Mouse (Mus musculus): Measurements from ENCODE around the gene Sprr1a. TPM values are rescaled to one million over a fixed set of nuclear protein-coding genes. Genes with fewer than 3 reads are reported as not detected.
"Not testable (repeated sequence)": the region's sequence is repeated elsewhere in the genome, so short reads cannot be mapped to it uniquely, and the experiment has no call there.

Gene Sprr1a
- polyA plus RNA-seq, 1 experiment = 23.8 TPM

DNA sequence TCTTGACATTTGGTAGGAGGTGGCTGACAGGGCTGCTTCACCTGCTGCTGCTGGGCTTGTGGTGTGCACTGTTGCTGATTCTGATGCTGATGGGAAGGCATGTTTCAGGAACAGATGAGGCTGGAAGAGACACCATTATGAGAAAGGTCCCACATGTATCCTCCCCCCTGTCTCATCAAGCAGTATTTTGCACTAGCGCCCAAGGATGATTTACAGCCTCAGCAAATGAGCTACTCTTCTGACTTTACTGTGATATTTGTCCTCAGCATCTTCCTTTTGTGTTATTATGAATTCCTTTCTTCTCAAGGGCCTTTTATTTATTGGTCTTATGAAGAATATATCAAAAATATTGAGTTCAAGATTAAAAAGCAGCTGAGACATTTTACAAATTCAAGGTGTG, 14.7 kb upstream of the Sprr1a start, which contains the start of gene Sprr4:
Gene Sprr4, minus strand, starts transcription at position 101 of the 400 bp plus-strand sequence.
- no peaks in the 10 kb centered on the region for H3K79me2 ChIP-seq (ENCODE audit: control insufficient read depth, insufficient read depth)
- H3K27me3 ChIP-seq (ENCODE audit: control insufficient read depth, insufficient read depth, insufficient read length) = no peaks in the 10 kb centered on the region
- H3ac ChIP-seq (ENCODE audit: control insufficient read depth, insufficient read length, low read depth) = no peak within 1 kb of the TSS
- H3K79me3 ChIP-seq (ENCODE audit: low read depth) = no peaks in the 10 kb centered on the region
- H3K4me3 ChIP-seq (ENCODE audit: insufficient read depth, poor library complexity, severe bottlenecking) = no peak within 1 kb of the TSS
- H3K36me3 ChIP-seq (ENCODE audit: control insufficient read depth, insufficient read depth) = no peaks in the 10 kb centered on the region
- TF ChIP-seq MYOD1 (IDR thresholded peaks at IDR 0.05; ENCODE audit: control insufficient read depth, insufficient read length, low read depth) (no peak), MAX (IDR thresholded peaks at IDR 0.05) (no peak), CTCF (IDR thresholded peaks at IDR 0.05; ENCODE audit: control insufficient read depth, insufficient read depth, insufficient read length) (no peak), MYOG (IDR thresholded peaks at IDR 0.05; ENCODE audit: control insufficient read depth, extremely low read depth, insufficient read length) (no peak), CEBPB (IDR thresholded peaks at IDR 0.05; ENCODE audit: low read depth) (no peak), FOSL1 (IDR thresholded peaks at IDR 0.05; ENCODE audit: insufficient read depth, low read length, poor library complexity, severe bottlenecking) (no peak), USF1 (IDR thresholded peaks at IDR 0.05; ENCODE audit: low read depth) (no peak)

- not testable (repeated sequence) for H3K36me3 ChIP-seq (ENCODE audit: control insufficient read depth, insufficient read depth); H3ac ChIP-seq (ENCODE audit: control insufficient read depth, insufficient read length, low read depth); H3K4me3 ChIP-seq (ENCODE audit: insufficient read depth, poor library complexity, severe bottlenecking); H3K79me3 ChIP-seq (ENCODE audit: low read depth); H3K79me2 ChIP-seq (ENCODE audit: control insufficient read depth, insufficient read depth); H3K27me3 ChIP-seq (ENCODE audit: control insufficient read depth, insufficient read depth, insufficient read length)
Measured at GRCm38 (mm10) chr3:92490262-92490661, 4.6 kb upstream of the Sprr1a start.

DNA sequence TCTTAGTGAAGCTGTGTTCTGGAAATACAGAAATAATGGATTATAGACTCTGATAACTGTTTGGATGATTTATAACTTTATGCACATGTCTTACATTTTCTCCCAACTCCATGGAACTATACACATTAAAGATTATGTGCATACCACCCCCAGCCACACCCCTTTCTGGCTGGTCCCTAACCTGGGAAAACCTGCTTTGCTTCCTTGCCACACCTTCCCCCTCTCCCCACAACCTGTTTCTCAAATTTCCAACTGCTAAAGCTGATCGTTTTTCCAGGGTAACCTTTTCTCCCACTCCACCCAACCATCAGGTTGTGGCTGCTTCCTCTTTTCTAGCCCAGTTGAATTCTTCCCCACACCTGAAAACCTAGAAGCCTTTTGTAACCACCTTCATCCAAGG, 612 bp upstream of the Sprr1a start:
- Histone ChIP-seq H3K79me2 (ENCODE audit: control insufficient read depth, insufficient read depth) (no peaks in the 10 kb centered on the region), H3K27me3 (ENCODE audit: control insufficient read depth, insufficient read depth, insufficient read length) (no peaks in the 10 kb centered on the region), H3K4me3 (ENCODE audit: insufficient read depth, poor library complexity, severe bottlenecking) (no peak overlapping the region), H3ac (ENCODE audit: control insufficient read depth, insufficient read length, low read depth) (no peak overlapping the region), H3K36me3 (ENCODE audit: control insufficient read depth, insufficient read depth) (no peaks in the 10 kb centered on the region), H3K79me3 (ENCODE audit: low read depth) (no peaks in the 10 kb centered on the region)
- TF ChIP-seq MYOG (IDR thresholded peaks at IDR 0.05; ENCODE audit: control insufficient read depth, extremely low read depth, insufficient read length) = no peak
- TF ChIP-seq MAX (IDR thresholded peaks at IDR 0.05) = no peak
- TF ChIP-seq MYOD1 (IDR thresholded peaks at IDR 0.05; ENCODE audit: control insufficient read depth, insufficient read length, low read depth) = no peak
- TF ChIP-seq CTCF (IDR thresholded peaks at IDR 0.05; ENCODE audit: control insufficient read depth, insufficient read depth, insufficient read length) = no peak
- TF ChIP-seq CEBPB (IDR thresholded peaks at IDR 0.05; ENCODE audit: low read depth) = no peak
- no peak for TF ChIP-seq FOSL1 (IDR thresholded peaks at IDR 0.05; ENCODE audit: insufficient read depth, low read length, poor library complexity, severe bottlenecking)

DNA sequence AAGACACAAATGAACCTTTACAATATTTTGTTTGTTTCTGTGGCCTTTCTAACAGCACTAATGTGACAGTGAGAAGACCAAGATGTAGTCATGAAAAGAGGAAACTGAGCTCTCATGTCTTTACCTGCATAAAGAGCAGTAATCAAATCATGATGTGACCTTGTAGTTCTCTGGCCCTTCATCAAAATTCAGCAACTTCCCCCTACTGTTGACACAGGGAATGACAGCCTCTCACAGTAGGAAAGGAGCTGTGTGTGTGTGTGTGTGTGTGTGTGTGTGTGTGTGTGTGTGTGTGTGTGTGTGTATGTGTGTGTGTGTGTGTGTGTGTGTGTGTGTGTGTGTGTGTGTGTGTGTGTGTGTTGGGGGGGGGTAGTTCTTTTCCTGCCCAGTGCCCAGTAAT, 4.4 kb downstream of the Sprr1a start:
- not testable (repeated sequence) for H3K79me3 ChIP-seq (ENCODE audit: low read depth); H3K27me3 ChIP-seq (ENCODE audit: control insufficient read depth, insufficient read depth, insufficient read length); H3K4me3 ChIP-seq (ENCODE audit: insufficient read depth, poor library complexity, severe bottlenecking); H3K79me2 ChIP-seq (ENCODE audit: control insufficient read depth, insufficient read depth); H3K36me3 ChIP-seq (ENCODE audit: control insufficient read depth, insufficient read depth); H3ac ChIP-seq (ENCODE audit: control insufficient read depth, insufficient read length, low read depth)

DNA sequence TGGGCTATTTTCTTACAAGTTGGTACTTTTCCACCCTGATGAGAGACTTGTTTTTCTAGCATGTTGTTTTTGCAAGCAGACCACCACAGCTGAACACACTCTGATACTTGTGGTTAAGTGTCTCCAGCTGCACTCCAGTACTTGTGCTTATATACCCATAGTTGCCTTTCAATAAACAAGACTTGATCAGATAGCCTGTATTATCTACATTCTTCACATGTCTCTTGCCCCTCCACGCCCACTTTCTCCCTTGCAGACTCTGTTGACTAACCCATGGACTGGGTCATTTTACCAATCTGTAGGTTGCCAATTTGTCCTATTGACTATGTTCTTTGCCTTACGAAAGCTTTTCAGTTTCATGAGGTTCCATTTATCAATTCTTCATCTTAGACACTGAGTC, 15.6 kb downstream of the Sprr1a start:
- Histone ChIP-seq H3K79me2 (ENCODE audit: control insufficient read depth, insufficient read depth) (no peaks in the 10 kb centered on the region), H3K36me3 (ENCODE audit: control insufficient read depth, insufficient read depth) (no peaks in the 10 kb centered on the region), H3ac (ENCODE audit: control insufficient read depth, insufficient read length, low read depth) (no peak overlapping the region), H3K4me3 (ENCODE audit: insufficient read depth, poor library complexity, severe bottlenecking) (no peak overlapping the region), H3K27me3 (ENCODE audit: control insufficient read depth, insufficient read depth, insufficient read length) (no peaks in the 10 kb centered on the region), H3K79me3 (ENCODE audit: low read depth) (no peaks in the 10 kb centered on the region)
- no peak for TF ChIP-seq MAX (IDR thresholded peaks at IDR 0.05)
- TF ChIP-seq MYOD1 (IDR thresholded peaks at IDR 0.05; ENCODE audit: control insufficient read depth, insufficient read length, low read depth) = peak; percentile 38
- no peak for TF ChIP-seq CTCF (IDR thresholded peaks at IDR 0.05; ENCODE audit: control insufficient read depth, insufficient read depth, insufficient read length)

DNA sequence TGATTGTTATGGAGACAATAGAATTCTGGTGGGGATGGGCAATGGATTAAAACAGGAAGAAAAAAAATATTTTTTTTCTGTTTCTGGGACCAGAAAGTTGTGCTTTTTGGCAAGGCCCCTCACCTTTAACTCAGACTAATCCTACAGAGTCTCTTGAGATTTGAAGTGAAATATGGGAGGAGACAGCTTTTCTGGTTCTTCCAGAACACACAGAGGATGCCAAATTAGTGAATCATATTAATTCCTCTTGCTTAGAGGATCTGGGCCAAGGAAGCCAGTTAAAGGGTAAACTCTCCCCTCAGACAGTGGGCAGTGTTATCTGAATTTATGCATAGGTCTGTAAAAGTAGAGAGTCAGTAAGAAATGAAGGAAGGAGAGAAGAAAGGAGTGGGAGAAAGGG, 18.3 kb downstream of the Sprr1a start:
- Histone ChIP-seq H3K27me3 (ENCODE audit: control insufficient read depth, insufficient read depth, insufficient read length) (no peaks in the 10 kb centered on the region), H3K79me3 (ENCODE audit: low read depth) (no peaks in the 10 kb centered on the region), H3K36me3 (ENCODE audit: control insufficient read depth, insufficient read depth) (no peaks in the 10 kb centered on the region), H3ac (ENCODE audit: control insufficient read depth, insufficient read length, low read depth) (no peak overlapping the region), H3K79me2 (ENCODE audit: control insufficient read depth, insufficient read depth) (no peaks in the 10 kb centered on the region), H3K4me3 (ENCODE audit: insufficient read depth, poor library complexity, severe bottlenecking) (no peak overlapping the region)
- TF ChIP-seq MYOD1 (IDR thresholded peaks at IDR 0.05; ENCODE audit: control insufficient read depth, insufficient read length, low read depth) = no peak
- no peak for TF ChIP-seq MYOG (IDR thresholded peaks at IDR 0.05; ENCODE audit: control insufficient read depth, extremely low read depth, insufficient read length)
- no peak for TF ChIP-seq FOSL1 (IDR thresholded peaks at IDR 0.05; ENCODE audit: insufficient read depth, low read length, poor library complexity, severe bottlenecking)
- no peak for TF ChIP-seq CEBPB (IDR thresholded peaks at IDR 0.05; ENCODE audit: low read depth)
- no peak for TF ChIP-seq CTCF (IDR thresholded peaks at IDR 0.05; ENCODE audit: control insufficient read depth, insufficient read depth, insufficient read length)
- TF ChIP-seq MAX (IDR thresholded peaks at IDR 0.05) = no peak
- TF ChIP-seq USF1 (IDR thresholded peaks at IDR 0.05; ENCODE audit: low read depth) = no peak

DNA sequence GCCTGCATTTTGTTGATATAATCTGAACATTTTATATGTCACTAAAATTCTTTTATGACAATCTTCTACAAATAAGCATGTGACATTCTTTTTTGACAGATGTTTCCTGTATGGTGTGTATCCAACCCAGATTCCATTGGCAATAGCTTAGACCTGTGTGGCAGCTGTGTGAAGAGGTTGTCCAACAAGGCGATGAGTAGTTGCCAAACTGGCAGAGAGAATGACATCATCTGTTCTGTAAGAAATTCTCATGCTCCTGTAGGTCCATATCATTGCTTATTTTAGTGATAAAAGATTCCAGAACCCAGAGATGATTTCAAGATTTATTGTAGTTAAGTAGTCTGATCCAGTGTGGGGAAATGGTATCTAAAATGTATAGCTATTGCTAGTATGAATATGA, 19.1 kb downstream of the Sprr1a start:
- Histone ChIP-seq H3K79me3 (ENCODE audit: low read depth) (no peaks in the 10 kb centered on the region), H3K79me2 (ENCODE audit: control insufficient read depth, insufficient read depth) (no peaks in the 10 kb centered on the region), H3K36me3 (ENCODE audit: control insufficient read depth, insufficient read depth) (no peaks in the 10 kb centered on the region), H3K4me3 (ENCODE audit: insufficient read depth, poor library complexity, severe bottlenecking) (no peak overlapping the region), H3ac (ENCODE audit: control insufficient read depth, insufficient read length, low read depth) (no peak overlapping the region), H3K27me3 (ENCODE audit: control insufficient read depth, insufficient read depth, insufficient read length) (no peaks in the 10 kb centered on the region)
- TF ChIP-seq MYOG (IDR thresholded peaks at IDR 0.05; ENCODE audit: control insufficient read depth, extremely low read depth, insufficient read length) = no peak
- peak; percentile 49 for TF ChIP-seq MYOD1 (IDR thresholded peaks at IDR 0.05; ENCODE audit: control insufficient read depth, insufficient read length, low read depth)
- TF ChIP-seq CEBPB (IDR thresholded peaks at IDR 0.05; ENCODE audit: low read depth) = peak; percentile 8
